Mouse (Mus musculus) heart, postnatal 0 days (tissue): Measurements from ENCODE around the gene Egfl8.

Source experiments
- CTCF ChIP-seq: IDR thresholded peaks from 2 replicates; pipeline ENCODE4 v1.5.1; 2016; ENCODE audit warnings: antibody characterized with exemption, control low read depth, low read depth
- EP300 ChIP-seq: IDR thresholded peaks from 2 replicates; pipeline ENCODE4 v1.6.1; 2016; ENCODE audit warnings: antibody characterized with exemption, low read depth

- peak; percentile 3; the same call in 1 of the 2 replicates for TF ChIP-seq CTCF
- TF ChIP-seq EP300, result no peak
These were observed 7.4 kb upstream of the Egfl8 start for GRCm38 (mm10) chr17:34623161-34623560.
